8 mouse cellular contexts compared by ENCODE assay signal in genomic region chr10:87057500-87058250, GRCm38 (mm10). TPM values are rescaled to one million over a fixed set of nuclear protein-coding genes. Genes with fewer than 3 reads are reported as not detected.
DNase-seq lines count a peak whose midpoint lies in the region; ATAC-seq and TF ChIP-seq lines count a peak whose summit lies in the region.

1700113H08Rik (plus strand) TSS chr10:87058045.

- no peaks in the 10 kb centered on the region for H3K27me3 ChIP-seq in lung, embryonic 15.5 days
- H3K27me3 ChIP-seq in cerebellum, adult 2 months (ENCODE audit: control insufficient read depth, insufficient read depth, low read length) = no peaks in the 10 kb centered on the region
- H3K27me3 ChIP-seq in limb, embryonic 10.5 days (ENCODE audit: low read depth, poor library complexity, severe bottlenecking) = peaks cover 15% of the 10 kb centered on the region
- H3K27me3 ChIP-seq in myocyte (ENCODE audit: control insufficient read depth, insufficient read depth, insufficient read length) = peaks cover 4% of the 10 kb centered on the region

- ATAC-seq in lung, embryonic 15.5 days (ENCODE audit: borderline replicate concordance, extremely low read depth, low FRiP score, low TSS enrichment) = peak; percentile 43; the same call in 1 of the 2 replicates

- H3K4me3 ChIP-seq in lung, embryonic 15.5 days = peak within 1 kb of the TSS; percentile 46
- peak within 1 kb of the TSS; percentile 40 for H3K4me3 ChIP-seq in cerebellum, adult 2 months (replicated peaks; ENCODE audit: insufficient read depth, low read depth, low read length)
- peak within 1 kb of the TSS; percentile 64 for H3K4me3 ChIP-seq in limb, embryonic 10.5 days
- no peak within 1 kb of the TSS for H3K4me3 ChIP-seq in myocyte

- no peak for TF ChIP-seq CTCF in cerebellum, adult 2 months (IDR thresholded peaks at IDR 0.05; ENCODE audit: borderline replicate concordance, insufficient read depth, low read depth, low read length)

- 10% methylated on average over 15 of the region's 15 CpGs for WGBS in lung, embryonic 15.5 days
- 20% methylated on average over 15 of the region's 15 CpGs for WGBS in cerebellum, adult 2 months
- 9% methylated on average over 15 of the region's 15 CpGs for WGBS in limb, embryonic 10.5 days

- TF ChIP-seq POLR2A in cerebellum, adult 2 months (IDR thresholded peaks at IDR 0.05; ENCODE audit: borderline replicate concordance, insufficient read depth, low read length) = no peak
- no peak for TF ChIP-seq POLR2A in myocyte (IDR thresholded peaks at IDR 0.05; ENCODE audit: insufficient read length, low read depth)

- H3K9me3 ChIP-seq in lung, embryonic 15.5 days = no peaks in the 10 kb centered on the region
- H3K9me3 ChIP-seq in limb, embryonic 10.5 days (replicated peaks) = no peaks in the 10 kb centered on the region

- peak within 1 kb of the TSS; percentile 32; the same call in 1 of the 2 replicates for H3K9ac ChIP-seq in lung, embryonic 15.5 days

- H3K36me3 ChIP-seq in lung, embryonic 15.5 days = no peaks in the 10 kb centered on the region
- no peaks in the 10 kb centered on the region for H3K36me3 ChIP-seq in limb, embryonic 10.5 days
- no peaks in the 10 kb centered on the region for H3K36me3 ChIP-seq in myocyte (ENCODE audit: control insufficient read depth, insufficient read depth)

- no peak within 1 kb of the TSS for H3K27ac ChIP-seq in lung, embryonic 15.5 days
- H3K27ac ChIP-seq in cerebellum, adult 2 months (ENCODE audit: insufficient read depth, low read length) = no peak within 1 kb of the TSS
- H3K27ac ChIP-seq in limb, embryonic 10.5 days = peak within 1 kb of the TSS; percentile 76

- no peaks in the 10 kb centered on the region for H3K79me2 ChIP-seq in myocyte (ENCODE audit: control insufficient read depth, insufficient read depth)

- H3K4me2 ChIP-seq in lung, embryonic 15.5 days = peak within 1 kb of the TSS; percentile 91
- peak within 1 kb of the TSS; percentile 6 for H3K4me2 ChIP-seq in myocyte (ENCODE audit: low read depth)

- peaks cover 9% of the 10 kb centered on the region for H3K4me1 ChIP-seq in lung, embryonic 15.5 days
- H3K4me1 ChIP-seq in cerebellum, adult 2 months (ENCODE audit: control insufficient read depth, insufficient read depth, low read length) = no peaks in the 10 kb centered on the region
- H3K4me1 ChIP-seq in limb, embryonic 10.5 days = peaks cover 14% of the 10 kb centered on the region

- DNase-seq in lung, adult 18-20 months = no peak
- DNase-seq in cerebellum, adult 2 months = no peak
- peak; percentile 11 to 25 for DNase-seq in frontal cortex, postnatal 10 days (ENCODE audit: low spot score in 2 of 2)
- no peak for DNase-seq in limb, embryonic 10.5 days (ENCODE audit: low spot score)
- DNase-seq in ovary, postnatal 36 days (ENCODE audit: low spot score) = no peak
- no peak for DNase-seq in spleen, postnatal 10 days (ENCODE audit: low spot score in 2 of 2)

- no peak within 1 kb of the TSS for H3ac ChIP-seq in myocyte (ENCODE audit: control insufficient read depth, insufficient read length)

TF ChIP-seq in myocyte, 11 proteins besides CTCF, POLR2A, EP300 and RAD21:
- TF ChIP-seq TCF12 (IDR thresholded peaks at IDR 0.05; ENCODE audit: insufficient read depth, poor library complexity, severe bottlenecking) (no peak), E2F4 (IDR thresholded peaks at IDR 0.05; ENCODE audit: insufficient read depth) (no peak), USF1 (IDR thresholded peaks at IDR 0.05; ENCODE audit: low read depth) (no peak), MAX (IDR thresholded peaks at IDR 0.05; ENCODE audit: low read depth) (no peak), POLR2AphosphoS2 (IDR thresholded peaks at IDR 0.05; ENCODE audit: insufficient read length, low read depth) (no peak), TCF3 (IDR thresholded peaks at IDR 0.05; ENCODE audit: insufficient read length, low read depth) (no peak), MYOD1 (IDR thresholded peaks at IDR 0.05; ENCODE audit: control insufficient read depth in 1 of 3, insufficient read length in 2 of 3, low read depth in 2 of 3) (no peak)

RNA-seq across cellular contexts. Expression of gene 1700113H08Rik, which starts in this region (rescaled TPM):
- not detected in 2 replicates for polyA plus RNA-seq in lung, embryonic 15.5 days (2015; fragmentation: Nextera tagmentation; extraction: Ambion mirVana)
- polyA plus RNA-seq in cerebellum, adult 2 months (2012; rRNA removed) = not detected in 2 replicates
- polyA plus RNA-seq in limb, embryonic 10.5 days (2016; fragmentation: Nextera tagmentation; extraction: Ambion mirVana) = not detected in 2 replicates
- not detected for polyA plus RNA-seq in myocyte (2012; fragmentation: generic; extraction: Trizol)

Comparison
In these comparisons a context has a peak if more than half of its experiments do, and no peak if none do; other contexts are left out.
1. Peak in ATAC-seq, H3K4me3 ChIP-seq, H3K9ac ChIP-seq and H3K4me2 ChIP-seq in lung, embryonic 15.5 days; RNA of the gene not detected or under 1 TPM.
2. DNase-seq: peak in frontal cortex, postnatal 10 days (2 of 2); none in lung, adult 18-20 months (0 of 2), cerebellum, adult 2 months (0 of 2), limb, embryonic 10.5 days (single experiment), ovary, postnatal 36 days (single experiment) and spleen, postnatal 10 days (0 of 2).